Mouse (Mus musculus): ENCODE results near the gene Olfr381. TPM values are rescaled to one million over a fixed set of nuclear protein-coding genes. Genes with fewer than 3 reads are reported as not detected.

Olfr381 gene
- not detected for polyA plus RNA-seq (2015; fragmentation: Illumina TruSeq; extraction: RNeasy Lipid Tissue Mini Kit (QIAGEN cat#74804); ENCODE audit: low read depth, low replicate concordance)

DNA sequence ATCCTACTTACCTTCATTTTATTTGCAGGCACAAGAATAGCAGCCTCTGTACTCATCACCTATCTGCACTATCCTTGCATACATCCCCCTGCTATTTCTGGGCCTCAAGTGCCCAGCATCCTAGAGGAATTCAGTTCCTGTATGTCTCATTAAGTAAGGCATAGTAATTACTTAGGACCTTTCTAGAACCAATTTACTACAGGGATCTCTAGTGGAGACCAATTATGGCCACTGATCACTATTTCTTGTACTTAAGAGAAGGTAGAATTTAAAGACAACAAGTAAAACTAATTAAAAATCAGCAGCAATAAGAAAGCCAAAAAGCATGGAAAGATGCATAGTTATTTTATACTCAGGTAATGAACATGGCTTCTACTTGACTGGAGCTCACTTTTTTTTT lies at the start of gene Olfr381:
Olfr381 (minus strand) TSS at position 101 of the 400 bp plus-strand sequence.

DNA sequence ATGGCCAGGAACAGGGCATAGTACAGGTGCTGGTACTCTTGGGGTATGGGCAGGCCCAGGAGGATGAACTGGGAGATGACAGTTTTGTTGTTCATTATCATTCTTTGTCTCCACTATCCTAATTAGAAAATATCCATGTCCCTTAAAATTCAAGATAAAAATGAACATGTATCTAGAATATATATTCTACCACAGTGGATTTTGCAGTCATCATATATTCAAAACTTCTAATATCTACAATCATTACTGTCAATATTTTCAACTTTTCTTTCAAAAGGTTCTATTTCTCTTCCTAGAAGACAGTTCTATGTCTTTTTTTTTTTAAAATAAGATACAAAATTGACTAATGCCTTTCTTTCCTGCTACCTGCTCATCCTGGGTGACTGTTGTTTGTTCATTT lies 25.7 kb upstream of the Olfr381 start, which contains the start of gene Olfr382:
Olfr382 (minus strand) TSS at position 101 of the 400 bp plus-strand sequence.

DNA sequence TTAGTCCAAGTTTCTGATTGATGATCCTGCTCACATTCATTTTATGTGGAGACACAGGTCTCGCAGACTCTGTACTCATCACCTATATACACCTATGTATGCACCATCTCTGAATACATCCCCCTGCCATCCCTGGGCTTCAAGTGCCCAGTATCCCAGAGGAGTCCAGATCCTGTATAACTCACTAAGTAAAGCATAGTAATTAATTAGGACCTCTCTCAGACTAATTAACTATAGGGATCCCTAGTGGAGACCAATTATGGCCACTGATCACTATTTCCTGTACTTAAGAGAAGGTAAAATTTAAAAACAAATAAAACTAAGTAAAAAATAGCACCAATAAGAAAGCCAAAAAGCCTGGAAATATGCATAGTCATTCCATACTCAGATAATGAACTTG lies 34.0 kb downstream of the Olfr381 start, which contains the start of gene Olfr380:
Olfr380 (minus strand) TSS at position 101 of the 400 bp plus-strand sequence.

Other genes starting within 250 kb of the Olfr381 start
- 0.49 TPM for gene Trpv3, start 224.2 kb downstream of the Olfr381 start, polyA plus RNA-seq (2015; fragmentation: Illumina TruSeq; extraction: RNeasy Lipid Tissue Mini Kit (QIAGEN cat#74804); ENCODE audit: low read depth, low replicate concordance)
- 53.5 TPM for gene Aspa, start 162.0 kb downstream of the Olfr381 start, polyA plus RNA-seq (2015; fragmentation: Illumina TruSeq; extraction: RNeasy Lipid Tissue Mini Kit (QIAGEN cat#74804); ENCODE audit: low read depth, low replicate concordance)
- not detected for gene Gm49340, start 161.9 kb downstream of the Olfr381 start, polyA plus RNA-seq (2015; fragmentation: Illumina TruSeq; extraction: RNeasy Lipid Tissue Mini Kit (QIAGEN cat#74804); ENCODE audit: low read depth, low replicate concordance)
- gene Spata22, start 161.9 kb downstream of the Olfr381 start, polyA plus RNA-seq (2015; fragmentation: Illumina TruSeq; extraction: RNeasy Lipid Tissue Mini Kit (QIAGEN cat#74804); ENCODE audit: low read depth, low replicate concordance), result not detected
- not detected for gene Olfr20, start 140.8 kb downstream of the Olfr381 start, polyA plus RNA-seq (2015; fragmentation: Illumina TruSeq; extraction: RNeasy Lipid Tissue Mini Kit (QIAGEN cat#74804); ENCODE audit: low read depth, low replicate concordance)
- not detected for gene Olfr376, start 120.4 kb downstream of the Olfr381 start, polyA plus RNA-seq (2015; fragmentation: Illumina TruSeq; extraction: RNeasy Lipid Tissue Mini Kit (QIAGEN cat#74804); ENCODE audit: low read depth, low replicate concordance)
- gene Olfr1, start 92.0 kb downstream of the Olfr381 start, polyA plus RNA-seq (2015; fragmentation: Illumina TruSeq; extraction: RNeasy Lipid Tissue Mini Kit (QIAGEN cat#74804); ENCODE audit: low read depth, low replicate concordance), result not detected
- not detected for gene Olfr378, start 63.1 kb downstream of the Olfr381 start, polyA plus RNA-seq (2015; fragmentation: Illumina TruSeq; extraction: RNeasy Lipid Tissue Mini Kit (QIAGEN cat#74804); ENCODE audit: low read depth, low replicate concordance)
- not detected for gene Olfr380, start 34.1 kb downstream of the Olfr381 start, polyA plus RNA-seq (2015; fragmentation: Illumina TruSeq; extraction: RNeasy Lipid Tissue Mini Kit (QIAGEN cat#74804); ENCODE audit: low read depth, low replicate concordance)
- gene Olfr382, start 25.6 kb upstream of the Olfr381 start, polyA plus RNA-seq (2015; fragmentation: Illumina TruSeq; extraction: RNeasy Lipid Tissue Mini Kit (QIAGEN cat#74804); ENCODE audit: low read depth, low replicate concordance), result not detected
- gene Olfr385, start 101.4 kb upstream of the Olfr381 start, polyA plus RNA-seq (2015; fragmentation: Illumina TruSeq; extraction: RNeasy Lipid Tissue Mini Kit (QIAGEN cat#74804); ENCODE audit: low read depth, low replicate concordance), result not detected
- gene Olfr384, start 107.0 kb upstream of the Olfr381 start, polyA plus RNA-seq (2015; fragmentation: Illumina TruSeq; extraction: RNeasy Lipid Tissue Mini Kit (QIAGEN cat#74804); ENCODE audit: low read depth, low replicate concordance), result not detected
- gene Zfp735, start 197.2 kb upstream of the Olfr381 start, polyA plus RNA-seq (2015; fragmentation: Illumina TruSeq; extraction: RNeasy Lipid Tissue Mini Kit (QIAGEN cat#74804); ENCODE audit: low read depth, low replicate concordance), result not detected